Mouse (Mus musculus) neural tube, embryonic 14.5 days (tissue): ENCODE results near the gene I830077J02Rik. TPM values are rescaled to one million over a fixed set of nuclear protein-coding genes. Genes with fewer than 3 reads are reported as not detected.

Source experiments
- ATAC-seq: fragments of 200-750 bp; cut with Nextera tagmentation; 2 replicates; pipeline ENCODE4 v1.8.0; 2017; ENCODE audit warnings: low read depth, mild to moderate bottlenecking, moderate TSS enrichment, moderate library complexity
- H3K27ac ChIP-seq: fragments of 300-500 bp; sonication (generic); 2 replicates; pipeline ENCODE4 v1.5.1; 2014; ENCODE audit warnings: low read depth, mild to moderate bottlenecking, control low read depth, low read length, moderate library complexity, mixed read lengths
- H3K27me3 ChIP-seq: fragments of 300-500 bp; sonication (generic); 2 replicates; pipeline ENCODE4 v1.6.1; 2014; ENCODE audit warnings: low read length; ENCODE audit not compliant: control insufficient read depth, insufficient read depth
- H3K36me3 ChIP-seq: fragments of 300-500 bp; sonication (generic); 2 replicates; pipeline ENCODE4 v1.6.1; 2014; ENCODE audit warnings: low read length, mixed read lengths; ENCODE audit not compliant: control insufficient read depth, insufficient read depth
- H3K4me1 ChIP-seq: fragments of 300-500 bp; sonication (generic); 2 replicates; pipeline ENCODE4 v1.6.1; 2014; ENCODE audit warnings: low read length; ENCODE audit not compliant: control insufficient read depth, insufficient read depth
- H3K4me2 ChIP-seq: fragments of 300-500 bp; sonication (generic); 2 replicates; pipeline ENCODE4 v1.6.1; 2014; ENCODE audit warnings: mild to moderate bottlenecking, low read depth, low read length, control low read depth
- H3K4me3 ChIP-seq: fragments of 300-500 bp; sonication (generic); 2 replicates; pipeline ENCODE4 v1.5.1; 2014; ENCODE audit warnings: low read depth, low read length, control low read depth, mixed read lengths
- H3K9ac ChIP-seq: fragments of 300-500 bp; sonication (generic); replicated peaks from 2 replicates; pipeline ENCODE4 v1.6.1; 2014; ENCODE audit warnings: low read depth, mild to moderate bottlenecking, control low read depth, low read length, mixed read lengths
- H3K9me3 ChIP-seq: fragments of 300-500 bp; sonication (generic); 2 replicates; pipeline ENCODE4 v1.6.1; 2016; ENCODE audit warnings: low read length; ENCODE audit not compliant: control insufficient read depth
- WGBS: fragments of 180-500 bp; shearing (Covaris S2); extraction: QIAGEN DNeasy Blood & Tissue Kit; methylation state at CpG from one replicate; pipeline ENCODE4 v1.1.7; 2014; 5-methylcytosine and 5-hydroxymethylcytosine counted together
- polyA plus RNA-seq: library from polyadenylated mRNA; unstranded; fragments of >200 nt; fragmentation: Nextera tagmentation; extraction: Ambion mirVana; gene quantifications from 2 replicates; pipeline ENCODE4 v1.2.1, GENCODE M21; 2014

The I830077J02Rik gene
- polyA plus RNA-seq, 1 experiment from 2014 or later = 0.37 TPM

GRCm38 (mm10) chr3:105958204-105958603 is 25.7 kb upstream of the I830077J02Rik start:
- WGBS = 45% methylated on average over 5 of the region's 5 CpGs
- no peak for ATAC-seq
- peaks cover 32% of the 10 kb centered on the region for H3K36me3 ChIP-seq
- peak overlapping the region; percentile 92 for H3K9ac ChIP-seq
- no peak overlapping the region; the same call in 1 of the 2 replicates for H3K27ac ChIP-seq
- H3K4me3 ChIP-seq = peak overlapping the region; percentile 88
- H3K9me3 ChIP-seq = no peaks in the 10 kb centered on the region
- no peaks in the 10 kb centered on the region for H3K27me3 ChIP-seq
- peaks cover 25% of the 10 kb centered on the region; the same call in 1 of the 2 replicates for H3K4me1 ChIP-seq
- peak overlapping the region; percentile 71 for H3K4me2 ChIP-seq

GRCm38 (mm10) chr3:105957235-105957634 is 24.8 kb upstream of the I830077J02Rik start:
- 80% methylated on average over 1 of the region's 1 CpGs for WGBS
- Histone ChIP-seq H3K27me3 (no peaks in the 10 kb centered on the region), H3K9me3 (no peaks in the 10 kb centered on the region), H3K36me3 (peaks cover 31% of the 10 kb centered on the region), H3K4me1 (peaks cover 25% of the 10 kb centered on the region; the same call in 1 of the 2 replicates), H3K9ac (no peak overlapping the region), H3K4me2 (peak overlapping the region; percentile 71), H3K4me3 (no peak overlapping the region), H3K27ac (no peak overlapping the region)
- no peak for ATAC-seq

DNA sequence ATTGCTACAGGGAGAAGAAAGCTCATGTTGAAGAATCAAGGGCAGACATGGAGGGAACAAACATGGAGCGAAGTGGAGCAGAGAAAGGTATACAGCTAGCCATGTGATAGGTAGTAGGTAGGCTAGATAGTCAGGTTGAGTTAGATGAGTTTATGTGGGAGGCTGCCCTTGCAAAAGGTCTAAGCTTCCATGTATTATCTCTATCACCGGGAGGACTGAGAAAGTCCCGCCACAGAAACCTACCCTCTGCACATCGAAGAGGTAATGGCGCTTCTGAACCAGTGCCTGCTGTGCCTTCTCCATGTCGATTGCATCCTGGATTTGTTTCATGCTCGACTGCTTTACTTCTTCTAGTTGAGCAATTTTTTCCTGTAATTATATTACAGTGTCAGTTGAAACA is 18.9 kb upstream of the I830077J02Rik start:
- H3K4me3 ChIP-seq = no peak overlapping the region
- peaks cover 58% of the 10 kb centered on the region for H3K36me3 ChIP-seq
- H3K4me1 ChIP-seq = no peaks in the 10 kb centered on the region
- ATAC-seq = no peak
- H3K27ac ChIP-seq = no peak overlapping the region
- 93% methylated on average over 7 of the region's 7 CpGs for WGBS
- no peak overlapping the region for H3K9ac ChIP-seq
- H3K27me3 ChIP-seq = no peaks in the 10 kb centered on the region
- no peak overlapping the region for H3K4me2 ChIP-seq
- no peaks in the 10 kb centered on the region for H3K9me3 ChIP-seq

- Histone ChIP-seq H3K36me3 (peaks cover 5% of the 10 kb centered on the region; the same call in 1 of the 2 replicates), H3K27ac (no peak overlapping the region), H3K4me2 (no peak overlapping the region), H3K4me3 (no peak overlapping the region), H3K27me3 (no peaks in the 10 kb centered on the region), H3K9ac (no peak overlapping the region), H3K4me1 (no peaks in the 10 kb centered on the region), H3K9me3 (no peaks in the 10 kb centered on the region)
- WGBS = 92% methylated on average over 4 of the region's 4 CpGs
- ATAC-seq = no peak
Observed at GRCm38 (mm10) chr3:105936111-105936510, 3.6 kb upstream of the I830077J02Rik start.

DNA sequence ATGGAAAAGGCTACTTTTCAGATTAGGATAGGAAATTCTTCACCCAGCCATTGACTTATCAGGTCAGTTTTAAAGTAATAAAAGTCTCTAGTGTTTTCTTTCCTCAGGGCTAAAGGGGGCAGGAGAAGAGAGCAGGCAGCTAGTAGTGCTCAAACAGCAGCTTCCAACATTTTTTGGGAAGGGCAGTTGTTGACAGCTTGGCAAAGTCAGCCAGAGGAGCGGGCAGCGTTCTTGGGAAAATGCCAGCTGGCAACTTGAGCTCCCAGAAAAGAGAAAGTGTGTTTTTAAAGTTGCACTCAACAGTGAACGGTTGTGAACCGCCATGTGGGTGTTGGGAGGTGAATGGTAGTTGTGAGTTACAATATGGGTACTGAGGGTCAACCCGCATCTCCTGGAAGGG is 2.6 kb upstream of the I830077J02Rik start:
- no peaks in the 10 kb centered on the region for H3K4me1 ChIP-seq
- no peak overlapping the region for H3K27ac ChIP-seq
- H3K9me3 ChIP-seq = no peaks in the 10 kb centered on the region
- H3K27me3 ChIP-seq = no peaks in the 10 kb centered on the region
- no peak overlapping the region for H3K4me2 ChIP-seq
- H3K9ac ChIP-seq = no peak overlapping the region
- H3K36me3 ChIP-seq = no peaks in the 10 kb centered on the region
- 83% methylated on average over 5 of the region's 5 CpGs for WGBS
- H3K4me3 ChIP-seq = no peak overlapping the region
- no peak for ATAC-seq

GRCm38 (mm10) chr3:105933926-105934325 is 1.5 kb upstream of the I830077J02Rik start:
- Histone ChIP-seq H3K27me3 (no peaks in the 10 kb centered on the region), H3K27ac (no peak overlapping the region), H3K9ac (no peak overlapping the region), H3K9me3 (no peaks in the 10 kb centered on the region), H3K36me3 (no peaks in the 10 kb centered on the region), H3K4me1 (no peaks in the 10 kb centered on the region), H3K4me3 (no peak overlapping the region), H3K4me2 (no peak overlapping the region)
- no peak for ATAC-seq
- WGBS = 96% methylated on average over 6 of the region's 6 CpGs

GRCm38 (mm10) chr3:105931095-105931494 is 1.4 kb downstream of the I830077J02Rik start:
- Histone ChIP-seq H3K4me2 (no peak overlapping the region), H3K27me3 (no peaks in the 10 kb centered on the region), H3K36me3 (no peaks in the 10 kb centered on the region), H3K27ac (no peak overlapping the region), H3K9ac (no peak overlapping the region), H3K9me3 (no peaks in the 10 kb centered on the region), H3K4me1 (no peaks in the 10 kb centered on the region), H3K4me3 (no peak overlapping the region)
- no peak for ATAC-seq
- WGBS = 96% methylated on average over 2 of the region's 2 CpGs

DNA sequence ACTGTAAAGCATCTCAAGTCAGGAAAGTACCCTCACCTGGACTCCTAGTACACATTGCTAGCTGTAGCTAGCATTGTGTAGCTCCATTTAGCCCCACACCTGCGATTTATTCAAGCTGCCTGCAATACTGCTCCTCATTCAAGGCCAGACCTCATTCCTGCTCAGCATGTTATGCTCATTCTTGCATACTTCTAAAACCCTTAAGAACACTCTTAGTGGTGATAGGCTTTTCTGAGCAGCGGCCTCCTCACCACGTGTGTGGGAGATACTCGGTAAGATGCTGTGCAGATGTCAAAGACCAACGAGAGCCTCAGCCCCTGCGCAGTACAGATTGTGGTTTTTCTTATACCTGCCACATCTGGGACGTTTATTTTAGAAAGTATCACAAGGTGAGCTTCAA is 2.6 kb downstream of the I830077J02Rik start:
- H3K27ac ChIP-seq = no peak overlapping the region
- ATAC-seq = no peak
- H3K36me3 ChIP-seq = no peaks in the 10 kb centered on the region
- no peaks in the 10 kb centered on the region for H3K9me3 ChIP-seq
- H3K4me1 ChIP-seq = no peaks in the 10 kb centered on the region
- no peak overlapping the region for H3K9ac ChIP-seq
- WGBS = 87% methylated on average over 7 of the region's 7 CpGs
- H3K27me3 ChIP-seq = no peaks in the 10 kb centered on the region
- no peak overlapping the region for H3K4me3 ChIP-seq
- H3K4me2 ChIP-seq = no peak overlapping the region

- H3K4me3 ChIP-seq = no peak overlapping the region
- H3K4me1 ChIP-seq = no peaks in the 10 kb centered on the region
- 89% methylated on average over 6 of the region's 6 CpGs for WGBS
- no peak overlapping the region for H3K4me2 ChIP-seq
- no peaks in the 10 kb centered on the region for H3K27me3 ChIP-seq
- ATAC-seq = no peak
- no peak overlapping the region for H3K27ac ChIP-seq
- H3K9ac ChIP-seq = no peak overlapping the region
- H3K9me3 ChIP-seq = no peaks in the 10 kb centered on the region
- no peaks in the 10 kb centered on the region for H3K36me3 ChIP-seq
Observed at GRCm38 (mm10) chr3:105928781-105929180, 3.7 kb downstream of the I830077J02Rik start.

- H3K27ac ChIP-seq = no peak overlapping the region
- no peak overlapping the region for H3K9ac ChIP-seq
- no peaks in the 10 kb centered on the region for H3K9me3 ChIP-seq
- H3K27me3 ChIP-seq = no peaks in the 10 kb centered on the region
- H3K4me2 ChIP-seq = no peak overlapping the region
- no peaks in the 10 kb centered on the region for H3K4me1 ChIP-seq
- no peak overlapping the region for H3K4me3 ChIP-seq
- 93% methylated on average over 3 of the region's 3 CpGs for WGBS
- ATAC-seq = no peak
- no peaks in the 10 kb centered on the region for H3K36me3 ChIP-seq
Observed at GRCm38 (mm10) chr3:105928195-105928569, 4.3 kb downstream of the I830077J02Rik start.
